Mouse (Mus musculus): ENCODE results near the gene Alkbh8.
"Not testable (repeated sequence)": the region's sequence is repeated elsewhere in the genome, so short reads cannot be mapped to it uniquely, and the experiment has no call there.

DNA sequence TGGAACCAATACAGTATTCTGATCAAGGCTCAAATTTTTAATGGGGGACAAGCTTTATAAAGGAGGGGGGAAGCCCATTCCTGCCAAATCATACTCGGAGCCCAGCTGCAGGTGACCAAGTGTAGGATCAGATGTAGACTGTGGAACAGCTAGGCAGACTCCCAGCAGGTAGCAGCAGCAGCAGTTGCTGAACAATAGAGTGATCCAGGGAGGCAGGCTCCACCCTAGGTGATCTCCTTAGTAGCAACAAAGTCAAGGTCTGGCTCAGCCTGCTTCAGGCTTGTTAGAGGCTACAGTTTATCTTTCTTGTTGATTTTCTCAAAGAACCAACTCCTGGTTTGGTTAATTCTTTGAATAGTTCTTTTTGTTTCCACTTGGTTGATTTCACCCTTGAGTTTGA is 41.4 kb downstream of the Alkbh8 start:
- not testable (repeated sequence) for TF ChIP-seq FLI1 (IDR thresholded peaks at IDR 0.05; ENCODE audit: low read length); GATA1 (IDR thresholded peaks at IDR 0.05; ENCODE audit: borderline replicate concordance, low read length)
